ENCODE assay signal across 20 mouse cellular contexts in the genomic region with DNA sequence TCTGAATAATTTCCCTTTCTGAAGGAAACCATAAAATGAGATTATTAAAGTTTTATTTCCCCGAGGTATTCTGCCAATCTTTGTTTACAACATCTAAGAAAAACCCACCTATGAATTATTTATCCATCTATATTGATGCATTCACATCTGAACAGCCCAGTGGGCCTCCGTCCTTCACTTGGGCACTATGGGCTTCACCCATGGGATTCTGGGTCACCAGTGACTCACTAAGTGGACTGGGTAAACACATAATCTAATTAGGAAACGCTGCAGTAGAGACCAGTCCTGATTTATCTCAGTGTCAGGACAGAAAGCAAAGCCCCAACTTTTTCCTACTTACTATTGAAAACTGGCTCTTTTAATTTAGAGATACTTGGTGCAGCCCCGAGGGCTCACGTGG.
"Had no signal": no experiment of that assay in that cellular context is flagged by ENCODE, and none has a peak within 500 bp of the region (broad histone marks: within the 10 kb centered on the region; RNA-seq: fewer than 3 reads in every experiment).

No protein-coding gene starts in this region.

- H3K27ac ChIP-seq: kidney, postnatal 0 days; layer of hippocampus, adult 2 months; limb, embryonic 10.5 days; limb, embryonic 13.5 days; liver, embryonic 12.5 days; liver, embryonic 15.5 days; lung, embryonic 15.5 days; neural tube, embryonic 15.5 days had no signal

- H3K9me3 ChIP-seq: limb, embryonic 10.5 days; limb, embryonic 13.5 days; liver, embryonic 12.5 days; liver, embryonic 15.5 days; lung, embryonic 15.5 days; neural tube, embryonic 15.5 days had no signal

- H3K27me3 ChIP-seq: limb, embryonic 13.5 days; liver, embryonic 12.5 days; liver, embryonic 15.5 days; lung, embryonic 15.5 days; neural tube, embryonic 15.5 days had no signal

- H3K9ac ChIP-seq: limb, embryonic 13.5 days; liver, embryonic 12.5 days; liver, embryonic 15.5 days; lung, embryonic 15.5 days; neural tube, embryonic 15.5 days had no signal

- H3K4me2 ChIP-seq: limb, embryonic 13.5 days; liver, embryonic 12.5 days; liver, embryonic 15.5 days; lung, embryonic 15.5 days; neural tube, embryonic 15.5 days had no signal

- ATAC-seq: intestine, postnatal 0 days; liver, embryonic 12.5 days had no signal

- DNase-seq: kidney, adult 2 months; kidney, postnatal 25 days; layer of hippocampus, postnatal 36 days; liver; lung, adult 18-20 months; lung, postnatal 10 days; lung, postnatal 36 days; thymus, adult 18-20 months; thymus, postnatal 36 days had no signal

- H3K36me3 ChIP-seq: limb, embryonic 10.5 days; limb, embryonic 13.5 days; liver, embryonic 12.5 days; liver, embryonic 15.5 days; lung, embryonic 15.5 days; neural tube, embryonic 15.5 days had no signal

- H3K4me1 ChIP-seq: limb, embryonic 13.5 days; liver, embryonic 12.5 days; liver, embryonic 15.5 days; lung, embryonic 15.5 days had no signal

- H3K4me3 ChIP-seq: layer of hippocampus, adult 2 months; limb, embryonic 10.5 days; limb, embryonic 13.5 days; liver, embryonic 12.5 days; liver, embryonic 15.5 days; lung, embryonic 15.5 days; megakaryocyte, embryonic 14.5 days; myocyte; neural tube, embryonic 15.5 days had no signal
